Mouse (Mus musculus): ENCODE data around the gene Tbx15.
A peak's percentile ranks its signal among the peaks of the same experiment; 100 is the strongest.
"Not testable (repeated sequence)": the region's sequence is repeated elsewhere in the genome, so short reads cannot be mapped to it uniquely, and the experiment has no call there.

The Tbx15 gene

DNA sequence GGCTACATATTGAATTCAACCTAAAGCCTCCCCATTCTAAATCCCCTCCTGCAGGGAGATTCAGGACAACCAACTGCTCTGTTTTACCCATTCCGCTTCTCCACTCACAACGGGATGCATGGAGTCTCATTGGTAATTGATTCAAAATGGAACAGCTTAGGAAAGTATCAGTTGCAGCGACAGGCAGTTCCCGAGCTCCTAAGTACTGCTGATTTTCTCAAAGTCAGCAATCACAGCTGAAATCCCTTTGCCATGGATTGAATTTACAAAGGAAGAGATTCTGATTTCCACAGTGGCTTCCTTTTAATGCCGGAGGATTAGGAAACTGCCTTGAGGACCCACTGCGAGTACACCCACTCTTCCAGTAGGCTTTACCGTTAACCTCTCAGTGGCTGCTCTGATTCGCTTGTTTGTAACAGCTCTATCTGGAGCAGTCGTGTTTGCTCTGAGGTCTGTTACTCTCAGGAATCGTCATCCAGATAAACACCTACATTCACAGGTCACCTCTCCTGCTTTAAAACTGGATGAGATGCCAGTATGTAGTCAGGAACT, 26.6 kb downstream of the Tbx15 start:
- DNase-seq (ENCODE audit: low spot score) = no peak

DNA sequence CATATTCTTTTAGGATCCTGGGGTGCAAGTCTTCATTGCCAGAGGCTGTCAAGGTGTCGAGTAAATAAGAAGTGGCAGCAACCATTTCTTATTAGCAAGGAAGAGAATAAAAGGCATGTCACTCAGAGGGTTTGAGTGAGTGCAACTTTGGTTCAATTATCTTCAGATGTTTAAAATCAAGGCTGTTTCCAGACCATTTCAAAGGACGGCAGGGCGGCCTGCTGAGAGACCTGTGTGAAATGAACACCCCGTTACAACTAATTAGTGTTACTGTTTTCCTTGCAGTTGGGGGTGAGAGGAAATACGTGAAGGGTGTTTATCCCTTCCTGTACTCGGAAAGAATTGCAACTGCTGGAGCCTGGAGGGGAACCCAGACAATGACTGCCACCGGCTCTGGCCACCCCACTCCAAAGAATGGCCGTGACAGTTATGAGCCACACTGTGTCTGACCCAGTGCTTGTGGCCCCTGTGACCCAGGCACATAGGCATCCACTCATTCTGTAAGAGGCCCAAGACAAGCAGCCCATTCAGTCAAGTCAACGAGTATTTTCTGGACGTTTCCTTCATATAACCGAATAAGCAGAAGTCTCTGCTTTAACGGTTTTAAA, 37.9 kb downstream of the Tbx15 start:
- no peak for DNase-seq (ENCODE audit: low spot score)

DNA sequence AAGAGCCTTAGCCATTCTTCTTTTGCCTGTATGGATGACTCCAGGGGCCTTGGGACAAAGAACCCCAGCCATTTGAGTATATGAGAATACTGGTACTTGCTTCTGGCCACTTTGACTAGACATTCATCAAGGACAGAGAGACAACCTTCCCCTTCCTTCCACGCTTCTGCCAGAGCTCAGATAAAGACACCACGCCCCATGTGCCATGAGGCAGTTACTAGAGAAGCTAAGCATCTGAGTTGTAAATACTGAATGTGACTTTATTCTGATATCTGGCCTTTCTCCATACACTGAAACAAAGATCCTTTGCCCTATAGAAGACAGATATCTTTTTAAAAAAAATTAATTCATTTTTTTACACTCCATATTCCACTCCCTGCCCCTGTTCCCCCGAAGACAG, 39.5 kb downstream of the Tbx15 start:
- DNase-seq (ENCODE audit: low spot score) = no peak

DNA sequence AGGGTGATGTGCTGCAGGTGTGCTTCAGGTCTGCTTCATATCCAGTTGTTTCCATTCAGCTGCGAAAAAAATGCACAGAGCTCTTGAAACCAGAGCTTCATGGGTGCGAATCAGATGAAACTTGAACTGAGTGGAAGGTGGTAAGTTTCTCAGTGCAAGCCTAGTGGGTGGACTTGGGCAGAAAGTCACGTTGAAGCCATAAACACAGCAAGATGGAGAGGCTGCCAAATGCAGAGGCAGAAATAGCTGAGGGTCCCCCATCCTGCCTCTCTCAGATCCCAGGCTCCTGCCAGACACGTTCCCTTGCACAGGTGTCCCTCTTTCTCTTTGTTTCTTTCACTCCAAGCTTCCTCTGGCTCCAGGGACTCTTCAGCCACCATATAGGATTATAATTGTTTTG, 41.3 kb downstream of the Tbx15 start:
- DNase-seq (ENCODE audit: low spot score) = no peak

DNA sequence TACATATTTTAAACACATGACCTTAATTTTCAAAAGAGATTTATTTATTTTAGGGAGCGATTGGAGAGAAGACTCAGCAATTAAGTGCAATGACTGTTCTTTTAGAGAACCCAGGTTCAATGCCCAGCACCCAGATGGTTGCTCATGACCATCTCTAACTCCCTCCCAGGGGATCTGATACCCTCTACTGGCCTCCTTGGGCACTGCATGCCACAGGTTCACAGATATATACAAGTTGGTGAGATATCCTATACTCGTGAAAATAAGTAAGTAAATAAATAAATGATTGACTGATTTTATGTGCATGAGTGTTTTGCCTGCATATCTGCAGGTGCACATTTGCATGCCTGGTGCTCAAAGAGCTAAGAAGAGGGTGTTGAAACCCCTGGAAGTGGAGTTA, 48.1 kb downstream of the Tbx15 start:
- no peak for DNase-seq (ENCODE audit: low spot score)

DNA sequence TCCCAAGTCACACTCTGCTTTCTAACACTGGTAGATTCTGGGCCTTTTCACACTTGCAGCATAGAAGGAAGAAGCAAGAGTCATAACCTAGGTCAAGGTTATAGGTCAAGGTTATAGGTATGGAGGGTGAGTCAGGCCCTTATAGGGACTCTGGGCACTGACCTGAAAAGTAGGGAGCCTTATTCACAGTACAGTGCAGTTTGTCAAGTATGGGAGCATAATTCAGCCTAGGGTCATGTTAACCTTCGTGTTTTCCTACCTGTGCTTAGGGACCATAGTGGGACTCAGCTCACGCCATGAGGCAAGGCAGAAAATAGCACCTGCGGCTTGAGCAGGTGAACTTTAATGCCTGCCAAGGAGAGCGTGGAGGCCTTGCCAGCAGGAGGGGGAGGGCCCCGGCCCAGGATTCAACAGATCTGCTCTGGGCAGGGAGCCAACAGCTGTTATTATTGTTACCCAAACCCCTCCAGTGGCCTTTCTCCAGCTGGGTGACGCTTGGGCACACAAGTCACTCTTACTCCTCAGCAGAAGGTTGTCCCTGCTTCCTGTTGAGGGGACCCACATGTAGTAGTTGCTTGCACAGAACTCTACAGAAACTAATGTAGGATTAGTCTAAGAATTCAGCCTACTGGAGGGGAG, 50.0 kb downstream of the Tbx15 start:
- DNase-seq (ENCODE audit: low spot score) = no peak

DNA sequence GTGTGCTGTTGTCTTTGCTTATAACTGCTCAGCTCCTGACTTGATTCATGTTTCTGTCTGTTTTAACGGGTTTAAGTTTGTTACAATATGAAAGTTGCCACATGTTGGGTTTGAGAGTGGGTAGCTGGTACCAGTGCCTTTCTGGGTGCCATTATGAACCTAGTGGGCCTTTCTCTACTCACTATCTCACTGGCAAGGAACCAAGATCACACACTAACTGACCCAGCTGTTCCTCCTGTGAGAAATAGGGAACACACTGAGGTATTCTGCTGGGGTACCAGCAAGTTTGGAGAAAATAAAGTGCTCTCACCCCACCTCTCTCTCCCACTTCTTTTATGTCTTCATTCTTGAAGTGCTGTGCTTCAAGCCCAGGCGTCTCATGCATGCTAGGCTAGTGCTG, 50.7 kb downstream of the Tbx15 start:
- DNase-seq (ENCODE audit: low spot score) = no peak

DNA sequence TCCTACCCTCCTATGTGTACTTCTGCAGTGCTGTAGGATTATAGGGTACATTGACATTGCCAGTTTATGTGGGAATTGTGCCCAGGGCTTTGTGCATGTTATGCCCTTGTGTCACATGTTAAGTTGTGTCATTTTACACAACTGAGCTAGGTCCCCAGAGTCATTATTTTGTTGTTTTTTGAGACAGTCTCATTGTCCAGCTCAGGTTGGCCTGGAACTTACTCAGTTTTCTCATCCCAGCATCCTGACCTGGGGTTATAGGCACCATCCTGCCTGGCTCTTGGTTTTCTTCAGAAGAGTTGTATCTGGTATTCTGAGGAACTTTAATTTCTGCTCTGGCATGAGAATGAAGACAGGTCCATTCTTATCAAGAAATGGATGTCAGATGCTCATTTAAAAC, 51.2 kb downstream of the Tbx15 start:
- DNase-seq (ENCODE audit: low spot score) = no peak

DNA sequence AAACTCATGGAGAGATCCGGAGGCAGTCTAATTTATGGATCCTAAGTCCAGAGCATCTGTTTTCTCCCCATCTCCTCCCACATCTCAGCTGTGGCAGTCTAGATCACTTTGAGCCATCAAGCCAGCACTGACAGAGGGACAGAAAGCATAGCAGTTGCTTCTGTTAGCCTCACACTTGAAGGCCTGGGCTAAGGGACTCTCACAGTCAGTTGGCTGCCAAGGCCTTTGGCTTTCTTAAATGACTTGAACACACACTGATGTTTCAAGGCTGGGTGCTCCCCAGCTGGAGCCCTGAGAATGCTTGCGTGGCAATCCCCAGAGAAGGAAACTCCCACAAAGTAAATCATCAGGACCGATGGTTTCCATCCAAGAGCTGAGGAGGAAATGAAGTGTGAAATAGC, 52.4 kb downstream of the Tbx15 start:
- DNase-seq (ENCODE audit: low spot score) = peak; percentile 23

DNA sequence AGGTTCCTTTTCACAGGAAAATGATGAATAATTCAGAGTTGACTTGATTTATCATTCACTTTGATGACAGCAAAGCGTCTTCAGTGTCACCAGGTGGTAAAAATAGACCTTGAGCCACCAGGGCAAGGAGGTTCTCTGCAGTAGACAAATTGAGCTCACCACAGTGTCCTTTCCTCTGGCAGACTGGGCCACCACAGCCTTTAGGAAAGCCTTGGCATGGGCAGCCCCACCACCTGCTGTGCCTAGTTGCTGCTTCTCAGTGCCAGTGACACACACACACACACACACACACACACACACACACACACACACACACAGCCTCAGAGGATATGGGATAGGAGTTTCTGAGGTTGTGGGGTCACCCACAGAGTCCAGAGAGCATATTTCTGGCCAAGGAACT, 54.0 kb downstream of the Tbx15 start:
- not testable (repeated sequence) for DNase-seq (ENCODE audit: low spot score)

DNA sequence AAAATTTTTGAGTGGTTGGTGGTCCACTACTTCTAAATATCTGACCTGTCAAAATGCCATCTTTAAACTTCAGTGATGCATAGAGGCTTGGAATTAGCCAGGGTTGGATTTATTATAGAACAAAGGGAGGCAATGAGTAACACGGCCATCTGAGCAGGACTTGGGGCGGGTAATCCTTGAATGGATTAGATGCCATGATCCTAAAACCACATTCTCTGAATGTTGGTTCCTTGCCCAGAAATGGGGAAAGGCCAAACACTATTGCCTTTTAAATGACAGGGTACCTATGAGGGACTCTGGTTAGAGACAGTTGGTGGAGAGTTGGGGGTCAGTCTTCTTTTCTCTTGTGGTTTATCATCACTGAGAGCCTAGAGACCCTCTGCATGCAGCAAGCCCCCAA, 55.1 kb downstream of the Tbx15 start:
- DNase-seq (ENCODE audit: low spot score) = no peak

DNA sequence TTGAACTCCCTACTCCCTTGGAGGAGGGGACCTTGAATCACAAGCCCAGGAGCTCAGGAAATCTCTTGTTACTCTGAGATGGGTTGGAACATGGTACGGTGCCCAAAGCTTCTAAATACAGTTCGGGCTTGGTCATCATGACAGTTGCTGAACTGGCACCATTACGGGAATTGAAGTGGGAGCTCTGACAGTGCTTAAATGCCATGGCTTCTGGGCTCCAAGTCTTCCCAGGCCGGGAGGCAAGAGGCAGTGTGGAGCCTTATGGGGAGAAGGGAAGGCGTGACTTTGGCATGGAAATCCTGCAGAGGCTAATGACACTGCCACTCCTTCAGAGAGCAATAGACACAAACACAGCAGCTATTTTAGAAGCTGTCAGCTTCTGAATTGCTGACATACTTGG, 56.0 kb downstream of the Tbx15 start:
- no peak for DNase-seq (ENCODE audit: low spot score)

DNA sequence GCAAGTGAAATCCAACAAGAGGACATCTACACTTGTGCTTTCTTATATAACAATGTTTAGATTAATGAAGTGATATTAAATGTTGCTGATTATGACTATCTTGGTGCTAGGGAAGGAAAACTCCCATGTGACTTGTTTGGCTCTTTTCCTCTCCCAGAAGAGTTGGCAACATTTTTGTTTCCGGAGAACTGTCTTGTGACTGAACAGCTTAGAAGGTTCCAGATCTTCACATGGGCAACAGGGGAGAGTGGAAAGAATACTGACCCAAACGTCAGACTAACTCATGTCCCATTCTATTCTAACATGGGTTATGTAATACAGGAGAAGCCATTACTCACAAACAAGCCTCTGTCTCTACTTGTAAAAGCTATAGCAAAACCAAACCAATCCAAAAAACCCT, 60.7 kb downstream of the Tbx15 start:
- no peak for DNase-seq (ENCODE audit: low spot score)

DNA sequence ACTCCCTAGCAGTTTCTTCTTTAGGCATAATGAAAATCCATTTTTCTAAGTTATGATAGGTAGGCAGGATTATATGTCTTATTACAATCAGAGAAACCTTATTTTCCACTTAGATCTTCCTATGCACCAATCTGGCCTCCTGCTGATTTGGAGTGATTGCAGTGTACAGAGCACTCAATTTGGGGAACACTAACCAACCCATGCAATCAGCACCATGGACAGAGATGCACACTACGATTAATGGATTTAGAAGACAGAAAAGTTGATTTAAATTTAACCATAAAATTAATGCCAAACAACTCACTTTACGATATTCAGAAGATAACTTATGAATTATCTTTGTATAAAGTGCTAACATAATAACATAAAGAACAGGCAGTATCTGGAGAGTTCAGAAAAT, 70.7 kb downstream of the Tbx15 start:
- DNase-seq (ENCODE audit: low spot score) = no peak

DNA sequence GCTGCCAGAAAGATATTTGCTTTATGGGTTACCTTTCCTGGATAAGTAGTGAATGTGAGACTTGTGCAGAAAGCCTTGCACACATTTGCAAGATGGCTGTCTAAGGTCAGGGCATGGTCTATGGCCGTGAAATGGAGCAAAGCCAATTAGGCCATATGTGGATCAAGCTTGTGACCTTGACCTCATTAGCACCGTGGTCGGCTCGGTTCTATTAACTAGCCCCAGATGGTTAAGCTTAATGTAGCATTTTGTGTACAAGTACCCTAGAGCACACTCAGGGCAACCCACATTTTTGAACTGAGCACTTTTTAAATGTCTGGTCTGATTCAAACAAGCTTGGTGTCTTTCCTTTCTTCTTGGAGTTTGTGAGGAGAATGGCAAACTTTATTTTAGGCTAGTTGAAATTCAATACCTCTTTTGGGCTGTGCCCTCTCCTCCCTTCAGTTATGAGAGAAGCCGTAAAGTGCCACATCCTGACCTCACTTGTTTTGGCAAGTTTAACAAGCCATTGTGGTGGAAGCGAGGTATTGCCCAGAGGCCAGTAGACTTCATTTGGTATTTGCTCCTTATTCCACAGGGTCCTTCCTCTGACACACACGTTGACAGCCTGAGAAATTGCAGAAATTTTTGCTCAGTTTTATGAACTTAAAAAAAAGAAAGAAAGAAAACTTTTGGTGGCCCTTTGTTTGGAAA, 71.9 kb downstream of the Tbx15 start:
- no peak for DNase-seq (ENCODE audit: low spot score)

DNA sequence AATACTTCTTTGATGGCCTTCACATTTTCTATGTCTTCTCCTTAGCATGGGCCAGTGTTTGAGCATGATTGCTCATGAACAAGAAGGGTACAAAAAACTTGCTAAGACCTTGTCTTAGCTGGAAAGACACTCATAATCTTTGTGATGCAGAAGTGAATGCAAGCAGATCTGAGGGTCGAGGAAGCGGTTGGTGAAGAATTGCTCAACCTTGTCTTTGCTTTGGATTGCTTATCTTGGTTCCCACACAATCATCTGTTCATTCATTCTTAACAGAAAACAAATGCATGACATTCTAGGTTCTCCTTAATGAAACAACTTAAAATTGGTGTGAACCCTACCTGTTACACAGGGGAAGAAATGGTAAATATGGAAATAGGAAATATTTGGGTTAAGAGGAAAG, 82.2 kb downstream of the Tbx15 start:
- DNase-seq (ENCODE audit: low spot score) = no peak

DNA sequence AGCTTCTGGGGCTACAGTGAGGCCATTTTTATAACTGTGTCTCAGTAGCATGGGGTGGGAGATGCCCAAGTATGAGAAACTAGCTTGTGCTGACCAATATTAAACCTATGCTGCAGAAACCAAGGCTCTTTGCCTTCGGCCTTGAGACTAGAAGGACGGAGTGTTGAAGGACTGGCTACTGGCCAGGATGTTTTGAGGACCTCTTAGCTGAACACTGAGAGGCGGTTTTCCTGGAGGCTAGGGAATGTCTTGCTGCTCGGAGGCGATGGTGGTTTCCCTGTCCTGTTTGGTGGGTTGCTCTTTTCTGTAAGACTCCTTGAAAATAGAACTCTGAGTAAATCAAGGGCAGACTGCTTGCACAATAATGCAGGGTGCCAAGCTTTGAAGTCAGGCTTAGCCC, 89.1 kb downstream of the Tbx15 start:
- DNase-seq (ENCODE audit: low spot score) = no peak

DNA sequence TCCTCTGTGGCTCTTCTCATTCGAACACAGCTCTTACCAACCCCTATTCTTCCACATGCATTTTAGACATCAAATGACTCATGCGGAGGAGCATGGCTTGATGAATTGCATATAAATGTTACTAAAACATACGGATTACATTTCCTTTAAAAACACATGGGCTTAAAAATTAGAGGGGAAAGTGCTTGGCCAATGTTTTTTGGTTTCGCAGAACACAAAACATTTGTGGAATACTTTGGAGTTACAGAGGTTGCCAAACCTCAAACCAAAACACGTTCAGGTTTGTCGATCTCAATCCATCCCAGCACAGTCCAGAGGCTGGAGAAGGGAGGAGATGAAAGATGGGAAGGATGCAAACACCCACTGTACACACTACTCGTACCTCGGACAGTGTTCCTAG, 90.9 kb downstream of the Tbx15 start:
- no peak for DNase-seq (ENCODE audit: low spot score)

DNA sequence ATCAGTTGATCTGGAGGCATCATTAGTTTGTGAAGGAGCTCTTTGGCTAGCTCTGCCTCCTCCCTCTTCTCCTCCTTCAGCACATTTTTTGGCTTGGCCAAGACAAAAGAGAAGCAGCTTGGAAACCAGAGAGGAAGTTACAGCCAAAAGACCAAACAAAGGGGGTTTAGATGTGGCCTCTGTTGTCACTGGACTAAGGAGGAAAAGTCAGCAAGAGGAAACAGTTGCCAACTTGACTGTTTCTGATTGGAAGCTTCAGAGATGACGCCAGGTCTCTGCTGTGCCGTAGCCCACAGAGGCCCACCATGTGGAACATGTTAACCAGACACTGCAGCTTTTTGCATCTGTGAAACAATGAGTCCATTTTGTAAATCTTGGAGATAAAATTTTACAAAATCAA, 96.7 kb downstream of the Tbx15 start:
- no peak for DNase-seq (ENCODE audit: low spot score)

DNA sequence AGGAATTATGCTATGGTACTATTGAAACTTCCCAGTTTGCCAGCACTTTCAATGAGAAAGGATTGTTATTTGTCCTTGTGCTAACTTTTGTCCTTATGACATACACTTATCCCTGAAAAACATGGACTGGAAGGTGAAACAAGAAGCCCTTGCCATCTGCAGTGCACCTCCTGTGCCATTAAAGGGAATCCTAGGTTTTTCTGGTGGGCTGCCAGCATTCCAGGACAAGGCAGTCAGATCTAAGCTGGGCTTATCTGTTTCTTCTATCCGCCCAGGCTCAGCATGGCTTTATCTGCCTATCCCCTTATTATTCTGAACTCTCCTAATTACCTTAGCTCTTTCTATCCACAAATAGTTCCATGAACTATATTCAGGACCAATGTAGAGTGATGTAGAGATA, 98.6 kb downstream of the Tbx15 start:
- no peak for DNase-seq (ENCODE audit: low spot score)

DNA sequence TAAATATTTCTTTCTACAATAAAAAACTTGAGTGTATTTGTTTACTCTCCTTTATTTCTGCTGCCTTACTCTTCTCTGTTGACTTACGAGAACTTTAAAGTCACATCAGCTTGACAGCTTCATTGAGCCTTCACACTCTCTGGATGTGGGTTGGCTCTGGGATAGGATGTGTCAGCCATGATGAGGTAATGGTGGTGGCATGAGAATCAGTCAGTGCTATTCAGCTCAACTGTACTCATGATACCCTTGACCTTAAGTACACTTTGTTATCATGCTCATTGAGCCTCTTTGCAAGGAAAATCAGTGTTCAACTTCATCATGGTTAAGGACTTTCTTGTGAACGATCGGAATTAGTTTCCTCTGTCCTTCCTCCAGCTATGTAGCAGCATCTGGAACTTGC, 99.8 kb downstream of the Tbx15 start:
- DNase-seq (ENCODE audit: low spot score) = no peak

DNA sequence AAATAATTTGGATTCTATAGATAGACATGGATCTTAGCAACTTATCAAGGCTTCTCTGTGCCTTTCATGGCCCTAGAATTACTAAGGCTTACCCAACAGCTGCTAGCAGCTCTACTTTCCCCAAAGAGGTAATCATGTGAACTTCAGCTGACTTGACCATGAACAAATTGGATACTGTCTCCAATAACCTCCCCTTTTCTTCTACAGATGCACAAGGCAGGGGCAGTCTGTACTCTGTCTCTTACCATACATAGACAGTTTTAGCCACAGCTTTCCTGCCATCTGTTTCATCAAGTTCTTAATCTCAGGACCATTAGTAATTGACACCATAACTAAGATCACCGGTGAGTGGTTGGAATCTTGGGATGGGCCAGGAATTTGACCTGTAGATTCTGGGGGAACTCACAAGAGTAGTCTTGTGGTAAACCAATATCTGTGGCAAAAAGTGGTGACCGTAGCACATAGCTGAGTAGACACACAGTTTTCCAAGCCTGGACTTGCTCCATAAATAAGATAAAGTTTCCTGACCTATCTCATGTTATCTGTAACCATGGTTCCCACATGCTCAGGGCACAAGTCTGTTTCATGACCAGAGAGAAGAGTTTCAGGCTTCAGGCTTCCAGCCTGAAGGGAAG, 139.6 kb downstream of the Tbx15 start:
- no peak for DNase-seq (ENCODE audit: low spot score)

DNA sequence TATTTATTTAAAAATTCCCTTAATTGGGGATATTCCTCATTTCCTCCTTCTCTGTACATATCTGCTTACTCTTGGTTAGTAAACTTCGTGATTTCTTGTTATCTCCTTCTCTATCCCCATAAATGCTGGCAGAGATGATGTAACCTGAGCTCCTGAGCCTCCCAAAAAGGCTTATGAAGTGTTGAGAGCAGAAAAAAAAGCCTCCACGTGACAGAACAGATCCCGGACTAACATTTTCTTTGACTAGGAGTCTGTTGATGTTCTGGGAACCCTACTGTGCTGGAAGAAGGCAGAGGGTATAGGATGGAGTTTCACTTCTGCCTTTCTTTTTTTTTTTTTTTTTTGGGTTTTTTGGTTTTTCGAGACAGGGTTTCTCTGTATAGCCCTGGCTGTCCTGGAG, 146.9 kb downstream of the Tbx15 start:
- no peak for DNase-seq (ENCODE audit: low spot score)

All from layer of hippocampus, adult 11-12 months (tissue).